Mouse (Mus musculus) kidney, adult 2 months (tissue): ENCODE results near the gene Wnt9a.

ENCODE experiments used
- CTCF ChIP-seq: fragments of 200-500 bp; conservative IDR thresholded peaks from 2 replicates; pipeline ENCODE4 v1.5.1; 2011; ENCODE audit warnings: low read depth, mild to moderate bottlenecking, control low read depth, low read length, moderate library complexity, mixed read lengths; ENCODE audit not compliant: insufficient read depth, insufficient read length
- POLR2A ChIP-seq: fragments of 200-500 bp; IDR thresholded peaks from one replicate; pipeline ENCODE4 v1.6.1; 2011; ENCODE audit warnings: low read depth, low read length, control low read depth

GRCm38 (mm10) chr11:59335150-59335549 is 28.4 kb downstream of the Wnt9a start:
- TF ChIP-seq POLR2A (no peak), CTCF (no peak)
